Mouse (Mus musculus) cerebellum, postnatal 25 days (tissue): ENCODE data around the gene Prrx2.
A peak's percentile ranks its signal among the peaks of the same experiment; 100 is the strongest.

Experiments used
- DNase-seq, 2 experiments: peaks; one replicate each; pipeline ENCODE4 v3.0.0; 2021; ENCODE audit warnings: mixed read lengths in 2 of 2

The Prrx2 gene

DNA sequence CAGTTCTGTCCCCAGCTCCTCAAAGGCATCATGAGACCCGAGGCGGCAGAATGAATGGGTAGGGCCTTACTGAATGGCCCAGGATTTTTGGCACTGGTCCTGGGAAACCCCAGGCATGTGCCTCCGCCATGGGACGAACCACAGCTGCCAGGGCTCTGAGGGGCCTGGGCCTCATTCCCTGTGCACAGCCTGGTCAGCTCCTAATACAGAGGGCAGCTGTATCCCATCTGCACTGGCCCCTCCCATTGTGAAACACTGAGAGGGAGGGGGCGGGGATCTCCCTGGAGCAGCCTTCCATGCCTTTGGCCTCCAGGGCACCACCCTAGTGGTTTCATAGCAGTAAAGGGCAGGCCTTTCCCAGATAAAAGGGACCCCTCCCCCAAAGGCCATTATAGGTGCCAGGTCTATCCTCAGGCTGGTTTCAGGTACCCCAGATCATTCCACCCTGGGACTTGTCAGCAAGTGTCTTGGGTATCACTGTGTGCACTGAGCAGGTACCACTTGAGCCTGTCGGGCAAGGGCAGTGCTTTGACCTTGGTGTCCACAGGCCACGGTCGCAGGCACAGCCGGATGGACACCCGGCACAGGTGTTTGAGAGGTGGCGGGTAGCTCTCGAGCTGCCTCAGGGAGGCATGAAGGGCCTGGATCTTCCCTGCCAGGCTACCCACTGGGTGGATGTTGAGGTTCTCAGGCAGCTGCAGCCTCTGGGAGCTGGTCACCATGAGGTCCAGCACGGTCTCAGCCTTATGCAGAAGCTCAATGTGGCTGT, 11.2 kb upstream of the Prrx2 start:
- DNase-seq = peak in 1 of 2 experiments; percentile 45

DNA sequence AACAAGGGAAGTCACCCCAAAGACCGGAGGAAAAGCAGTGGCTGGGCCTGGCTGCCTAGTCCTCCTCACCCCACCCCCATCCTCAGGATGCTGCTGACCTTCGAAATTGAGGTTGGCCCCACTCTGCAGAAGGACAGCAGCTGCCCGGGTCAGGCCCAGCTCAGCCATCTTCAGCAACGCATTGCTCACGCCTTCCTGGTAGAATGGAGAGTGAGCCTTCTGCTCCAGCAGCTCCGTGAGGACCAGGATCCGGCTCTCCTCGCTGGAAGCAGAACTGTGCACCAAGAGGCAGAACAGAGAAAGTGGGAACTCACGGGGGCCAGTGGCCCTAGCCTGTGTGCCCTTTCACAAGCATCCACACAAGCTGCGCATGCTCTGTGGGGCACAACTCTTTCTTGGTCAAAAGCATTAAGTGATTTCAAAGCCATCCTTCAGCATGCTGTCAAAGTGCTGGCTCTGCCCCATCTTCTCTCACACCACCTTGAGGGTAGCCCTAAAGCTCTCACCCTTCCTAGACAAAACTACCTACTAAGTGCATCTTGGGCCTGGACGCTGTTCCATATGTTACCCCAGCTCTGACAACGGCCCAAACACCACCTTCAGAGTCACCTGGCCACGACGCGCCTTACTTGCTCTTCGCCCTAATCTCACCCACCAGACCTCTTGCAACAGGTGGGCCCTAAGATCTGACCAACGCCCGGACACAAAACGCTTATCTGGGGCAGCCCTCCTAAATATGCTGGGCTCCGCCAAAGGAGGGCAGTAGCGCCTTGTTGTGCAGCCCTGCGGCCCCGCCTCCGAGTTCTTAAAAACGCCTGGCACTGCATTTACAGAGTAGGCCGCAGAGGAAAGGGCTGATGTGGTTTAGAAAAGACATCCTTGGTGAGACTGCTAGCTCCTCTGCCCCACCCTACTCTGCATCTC, 7.7 kb upstream of the Prrx2 start:
- DNase-seq = peak; percentile 42 to 56

DNA sequence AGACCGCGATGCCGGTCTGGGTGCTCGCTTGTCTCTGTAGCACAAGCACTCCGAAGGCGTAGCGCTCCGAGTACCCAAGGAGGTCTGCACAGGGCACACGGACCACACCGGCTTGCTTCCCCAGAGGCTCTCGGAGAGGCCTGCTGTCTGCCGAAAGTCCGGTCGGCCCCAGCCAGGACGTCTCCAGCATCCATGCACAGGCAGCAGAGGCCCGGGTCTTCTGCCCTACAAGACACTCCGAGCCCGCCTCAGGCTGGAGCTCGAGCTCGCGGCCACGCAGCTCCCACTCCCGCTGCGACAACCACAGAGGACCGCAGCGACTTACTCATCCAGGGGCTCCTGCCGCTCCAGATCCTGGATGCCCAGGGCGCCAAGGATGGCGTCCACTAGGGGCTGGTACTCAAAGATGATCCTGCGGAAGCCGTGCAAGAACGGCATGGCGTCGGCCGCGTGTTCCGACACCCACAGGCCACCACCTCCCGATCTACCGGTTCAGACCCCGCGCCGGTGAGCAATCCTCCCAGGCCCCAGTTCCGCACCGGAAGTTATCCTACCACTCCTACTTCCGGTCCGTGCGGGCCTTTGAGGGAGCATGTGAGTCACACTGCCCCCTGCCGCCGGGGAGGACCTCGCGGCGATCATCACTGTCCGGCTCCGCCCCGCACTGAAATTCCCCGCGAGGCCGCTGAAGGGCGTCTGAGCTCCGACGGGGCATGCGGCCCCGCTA, 6.9 kb upstream of the Prrx2 start:
- peak; percentile 97 to 98 for DNase-seq

- DNase-seq = peak in 1 of 2 experiments; percentile 39
Measured at GRCm38 (mm10) chr2:30829315-30829714, 5.5 kb upstream of the Prrx2 start.

- DNase-seq = no peak
Measured at GRCm38 (mm10) chr2:30830283-30830795, 4.4 kb upstream of the Prrx2 start, which contains the start of gene Asb6. Gene Asb6 (minus strand): TSS chr2:30830333.

- no peak for DNase-seq
Measured at GRCm38 (mm10) chr2:30833644-30834043, 1.1 kb upstream of the Prrx2 start.

- no peak for DNase-seq
Measured at GRCm38 (mm10) chr2:30836238-30836990, 1.6 kb downstream of the Prrx2 start.

GRCm38 (mm10) chr2:30842615-30843014, 7.8 kb downstream of the Prrx2 start:
- DNase-seq = no peak

GRCm38 (mm10) chr2:30845152-30846070, 10.6 kb downstream of the Prrx2 start:
- DNase-seq = peak in 1 of 2 experiments; percentile 12

DNA sequence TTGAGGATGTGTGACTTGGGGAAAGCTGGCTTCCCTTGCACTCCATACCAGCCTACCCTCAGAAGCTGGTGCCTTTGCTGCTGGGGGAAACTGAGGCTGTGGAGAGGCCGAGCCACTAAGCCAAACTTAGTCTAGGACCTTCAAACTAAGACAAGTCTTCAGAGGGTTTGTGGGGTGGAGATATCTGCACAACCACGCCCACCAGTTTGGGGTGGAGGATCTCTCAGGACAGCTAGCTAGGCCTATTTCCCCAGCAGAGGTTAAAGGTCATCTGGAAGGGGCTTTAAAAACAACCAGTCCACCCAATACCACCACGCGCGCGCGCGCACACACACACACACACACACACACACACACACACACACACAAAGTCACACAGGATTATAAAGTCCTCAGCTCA, 11.5 kb downstream of the Prrx2 start:
- no peak for DNase-seq

DNA sequence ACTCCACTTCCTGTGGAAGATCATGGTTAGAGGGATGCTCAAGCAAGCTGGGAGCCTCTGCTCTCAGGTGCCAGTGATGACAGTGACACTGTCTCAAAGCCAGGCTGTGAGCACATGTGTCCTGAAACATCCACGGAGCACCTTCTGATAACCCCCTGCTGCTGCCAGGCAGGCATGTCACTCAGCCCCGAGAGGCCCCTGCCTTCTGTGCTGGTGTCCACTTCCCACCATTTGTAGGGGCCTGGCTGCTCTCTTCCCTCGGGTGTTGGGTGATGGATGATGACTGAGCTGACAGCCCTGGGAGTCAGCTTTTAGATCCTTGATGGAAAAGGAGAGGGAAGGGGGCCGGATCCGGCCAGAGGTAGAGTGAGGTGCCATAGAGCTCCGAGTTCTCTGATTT, 12.0 kb downstream of the Prrx2 start:
- DNase-seq = no peak

GRCm38 (mm10) chr2:30848184-30848583, 13.4 kb downstream of the Prrx2 start:
- DNase-seq = no peak

DNA sequence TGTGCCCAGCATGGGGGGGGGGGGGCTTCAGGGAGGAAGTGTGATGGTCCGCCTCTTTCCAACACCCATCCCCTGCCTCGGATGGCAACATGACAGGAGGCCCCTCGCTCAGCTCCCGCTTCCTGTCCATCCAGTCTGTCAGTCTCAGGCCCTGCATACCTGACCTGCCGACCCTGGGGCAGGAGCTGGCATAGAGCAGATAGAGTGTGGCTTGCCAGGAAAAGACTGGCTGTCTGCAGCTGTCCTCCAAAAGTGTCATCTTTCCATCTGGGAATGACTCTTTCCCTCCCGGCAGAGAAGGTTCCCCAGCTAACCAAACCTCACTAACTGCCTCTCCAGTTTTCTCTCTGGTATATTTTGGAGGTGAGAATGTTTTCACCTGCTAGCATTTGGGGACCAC, 15.8 kb downstream of the Prrx2 start:
- no peak for DNase-seq

DNA sequence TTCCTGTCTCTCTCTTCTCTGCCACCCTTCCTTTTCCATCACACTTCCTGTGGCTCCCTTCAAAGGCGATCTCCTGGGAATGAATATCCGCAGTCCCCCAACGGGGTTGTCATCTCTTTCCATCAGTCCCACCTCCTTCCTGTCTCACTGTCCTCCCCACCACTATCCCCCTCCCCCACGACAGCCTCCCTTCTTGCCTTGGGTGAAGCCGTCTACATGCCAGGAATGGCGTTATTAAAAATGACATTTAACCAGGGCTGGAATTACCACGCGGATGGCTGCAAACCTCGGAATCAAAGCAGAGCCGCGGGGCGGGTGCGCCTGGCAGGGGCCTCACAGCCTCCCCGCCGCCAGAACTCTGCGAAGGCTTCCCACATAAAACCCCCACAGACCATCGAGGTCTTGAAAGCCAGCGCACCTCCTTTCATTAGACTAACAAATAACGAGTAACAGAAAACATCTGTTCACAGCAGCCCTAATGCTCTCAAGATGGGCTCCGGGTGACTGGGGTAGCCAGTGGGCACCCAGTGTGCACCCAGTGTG, 18.1 kb downstream of the Prrx2 start:
- DNase-seq = no peak

- DNase-seq = no peak
Measured at GRCm38 (mm10) chr2:30857076-30857475, 22.3 kb downstream of the Prrx2 start.

- no peak for DNase-seq
Measured at GRCm38 (mm10) chr2:30859782-30860181, 25.0 kb downstream of the Prrx2 start.

DNA sequence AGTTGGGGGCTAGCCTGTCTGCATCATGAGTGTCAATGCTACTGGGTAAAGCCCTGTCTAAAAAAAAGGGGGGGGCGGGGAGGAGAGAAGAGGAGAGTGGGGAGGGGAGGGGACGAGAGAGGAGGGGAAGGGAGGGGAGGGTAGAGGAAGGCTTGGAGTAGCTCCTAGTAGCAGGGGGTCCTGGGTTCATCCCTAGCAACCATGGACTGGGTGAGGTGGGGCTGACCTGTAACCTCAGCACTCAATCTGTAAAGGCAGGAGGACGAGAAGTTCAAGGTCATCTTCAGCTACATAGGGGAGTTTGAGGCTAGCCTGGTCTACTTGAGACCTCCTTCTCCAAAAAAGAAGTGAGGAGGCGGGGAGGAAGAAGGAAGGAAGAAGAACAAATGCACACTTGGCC, 27.3 kb downstream of the Prrx2 start:
- DNase-seq = no peak

- no peak for DNase-seq
Measured at GRCm38 (mm10) chr2:30863574-30863973, 28.8 kb downstream of the Prrx2 start.

GRCm38 (mm10) chr2:30864968-30865381, 30.2 kb downstream of the Prrx2 start:
- no peak for DNase-seq

DNA sequence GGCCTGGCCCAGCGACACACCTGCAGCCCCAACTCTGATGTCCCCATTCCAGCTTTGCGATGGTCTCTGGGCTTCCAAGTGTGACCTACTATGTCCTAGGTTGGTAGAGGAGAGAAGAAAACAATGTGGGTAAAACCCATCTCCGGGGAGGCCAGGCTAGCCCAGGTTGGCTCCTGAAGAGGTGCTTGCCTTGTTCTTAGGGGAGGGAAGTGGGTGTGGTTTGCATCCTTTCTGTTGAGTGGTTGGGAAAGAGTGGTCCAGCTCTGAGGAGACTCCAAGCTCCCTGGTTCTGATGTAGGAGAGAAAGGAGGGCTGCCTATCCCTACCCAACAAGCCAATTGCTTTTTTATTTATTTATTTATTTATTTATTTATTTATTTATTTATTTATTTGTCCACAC, 30.7 kb downstream of the Prrx2 start:
- no peak for DNase-seq

- DNase-seq = peak; percentile 18 to 53
Measured at GRCm38 (mm10) chr2:30870863-30871262, 36.1 kb downstream of the Prrx2 start.
